Mouse (Mus musculus): Measurements from ENCODE around the gene Lsr.

DNA sequence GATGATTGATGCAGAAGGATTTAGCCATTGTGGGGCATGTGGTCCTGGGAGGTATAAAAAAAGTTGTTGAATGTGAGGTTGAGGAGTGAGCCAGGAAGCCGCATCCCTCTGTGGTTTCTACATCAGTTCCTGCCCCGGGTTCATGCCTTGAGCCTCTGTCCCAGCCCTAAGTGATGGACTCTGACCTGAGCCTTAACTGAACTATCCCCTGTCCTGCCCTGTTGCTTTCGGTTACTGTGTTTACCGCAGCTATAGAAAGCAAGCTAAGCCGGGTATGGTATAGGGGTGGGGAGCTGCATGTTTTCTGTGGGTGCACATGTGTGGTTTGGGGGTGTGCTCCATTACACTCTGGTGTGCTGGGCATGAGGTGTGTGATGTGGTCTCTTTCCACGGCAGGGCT, 63.5 kb downstream of the Lsr start:
- TF ChIP-seq CTCF (IDR thresholded peaks at IDR 0.05; ENCODE audit: control insufficient read depth, insufficient read depth, low read length) (no peak), POLR2A (IDR thresholded peaks at IDR 0.05; ENCODE audit: borderline replicate concordance, control insufficient read depth, low read depth, low read length) (no peak)
